Mouse (Mus musculus): Measurements from ENCODE around the gene Cwf19l2. TPM values are rescaled to one million over a fixed set of nuclear protein-coding genes. Genes with fewer than 3 reads are reported as not detected.
"Not testable (repeated sequence)": the region's sequence is repeated elsewhere in the genome, so short reads cannot be mapped to it uniquely, and the experiment has no call there.

Gene Cwf19l2
- polyA plus RNA-seq (2014; fragmentation: Nextera tagmentation; extraction: Ambion mirVana), result 12.2 and 12.8 TPM in 2 replicates

GRCm38 (mm10) chr9:3403251-3404208 is at the start of gene Cwf19l2:
Gene Cwf19l2 (plus strand): TSS chr9:3403592.
- Histone ChIP-seq H3K9me3 (ENCODE audit: control insufficient read depth, low read length) (no peaks in the 10 kb centered on the region), H3K4me3 (ENCODE audit: low read depth, low read length) (peak within 1 kb of the TSS; percentile 68), H3K4me1 (ENCODE audit: control insufficient read depth, insufficient read depth, low read length) (no peaks in the 10 kb centered on the region), H3K4me2 (ENCODE audit: low read depth, low read length) (peak within 1 kb of the TSS; percentile 62), H3K36me3 (ENCODE audit: control insufficient read depth, insufficient read depth, low read length) (no peaks in the 10 kb centered on the region), H3K27me3 (replicated peaks; ENCODE audit: control insufficient read depth, insufficient read depth, low read length) (no peaks in the 10 kb centered on the region), H3K27ac (replicated peaks; ENCODE audit: low read depth, low read length) (peak within 1 kb of the TSS; percentile 61), H3K9ac (ENCODE audit: low read depth, low read length) (peak within 1 kb of the TSS; percentile 79)
- DNase-seq (ENCODE audit: low spot score) (peak; percentile 98), ATAC-seq (ENCODE audit: low read depth) (peak; percentile 95)
- under 1% methylated on average over 28 of the region's 28 CpGs for WGBS

GRCm38 (mm10) chr9:3376323-3376722 is 27.1 kb upstream of the Cwf19l2 start:
- not testable (repeated sequence) for H3K4me2 ChIP-seq (ENCODE audit: low read depth, low read length); H3K4me1 ChIP-seq (ENCODE audit: control insufficient read depth, insufficient read depth, low read length); ATAC-seq (ENCODE audit: low read depth)

GRCm38 (mm10) chr9:3404372-3404771 is 980 bp downstream of the Cwf19l2 start:
- under 1% methylated on average over 13 of the region's 13 CpGs for whole genome bisulfite sequencing
- H3K36me3 ChIP-seq (ENCODE audit: control insufficient read depth, insufficient read depth, low read length), result no peaks in the 10 kb centered on the region
- peak overlapping the region; percentile 61 for H3K27ac ChIP-seq (replicated peaks; ENCODE audit: low read depth, low read length)
- H3K4me1 ChIP-seq (ENCODE audit: control insufficient read depth, insufficient read depth, low read length), result no peaks in the 10 kb centered on the region
- no peaks in the 10 kb centered on the region for H3K9me3 ChIP-seq (ENCODE audit: control insufficient read depth, low read length)
- H3K27me3 ChIP-seq (replicated peaks; ENCODE audit: control insufficient read depth, insufficient read depth, low read length), result no peaks in the 10 kb centered on the region
- H3K9ac ChIP-seq (ENCODE audit: low read depth, low read length), result peak overlapping the region; percentile 79
- ATAC-seq (ENCODE audit: low read depth), result no peak
- peak; percentile 28 for DNase-seq (ENCODE audit: low spot score)
- H3K4me3 ChIP-seq (ENCODE audit: low read depth, low read length), result peak overlapping the region; percentile 68
- peak overlapping the region; percentile 62 for H3K4me2 ChIP-seq (ENCODE audit: low read depth, low read length)

More at GRCm38 (mm10) chr9:3376323-3376722, 27.1 kb upstream of the Cwf19l2 start:
- WGBS, result 71% methylated on average over 1 of the region's 1 CpGs
- H3K27me3 ChIP-seq (replicated peaks; ENCODE audit: control insufficient read depth, insufficient read depth, low read length); H3K27ac ChIP-seq (replicated peaks; ENCODE audit: low read depth, low read length); H3K9ac ChIP-seq (ENCODE audit: low read depth, low read length); H3K4me3 ChIP-seq (ENCODE audit: low read depth, low read length); H3K9me3 ChIP-seq (ENCODE audit: control insufficient read depth, low read length); DNase-seq (ENCODE audit: low spot score): not testable (repeated sequence)
- H3K36me3 ChIP-seq (ENCODE audit: control insufficient read depth, insufficient read depth, low read length), result peaks cover 19% of the 10 kb centered on the region

- not testable (repeated sequence) for H3K27ac ChIP-seq (replicated peaks; ENCODE audit: low read depth, low read length); H3K4me2 ChIP-seq (ENCODE audit: low read depth, low read length); H3K9ac ChIP-seq (ENCODE audit: low read depth, low read length); DNase-seq (ENCODE audit: low spot score); H3K4me1 ChIP-seq (ENCODE audit: control insufficient read depth, insufficient read depth, low read length); H3K36me3 ChIP-seq (ENCODE audit: control insufficient read depth, insufficient read depth, low read length); H3K9me3 ChIP-seq (ENCODE audit: control insufficient read depth, low read length); H3K27me3 ChIP-seq (replicated peaks; ENCODE audit: control insufficient read depth, insufficient read depth, low read length); ATAC-seq (ENCODE audit: low read depth); H3K4me3 ChIP-seq (ENCODE audit: low read depth, low read length)
- WGBS, result 91% methylated on average over 6 of the region's 6 CpGs
These were observed 36.3 kb downstream of the Cwf19l2 start for GRCm38 (mm10) chr9:3439555-3440300.

GRCm38 (mm10) chr9:3471897-3472296 is 68.5 kb downstream of the Cwf19l2 start:
- ATAC-seq (ENCODE audit: low read depth), result no peak

GRCm38 (mm10) chr9:3518645-3519044 is 115.3 kb downstream of the Cwf19l2 start:
- Histone ChIP-seq H3K4me2 (ENCODE audit: low read depth, low read length) (no peak overlapping the region), H3K4me3 (ENCODE audit: low read depth, low read length) (no peak overlapping the region), H3K9me3 (ENCODE audit: control insufficient read depth, low read length) (no peaks in the 10 kb centered on the region), H3K36me3 (ENCODE audit: control insufficient read depth, insufficient read depth, low read length) (no peaks in the 10 kb centered on the region), H3K9ac (ENCODE audit: low read depth, low read length) (no peak overlapping the region), H3K4me1 (ENCODE audit: control insufficient read depth, insufficient read depth, low read length) (no peaks in the 10 kb centered on the region), H3K27ac (replicated peaks; ENCODE audit: low read depth, low read length) (no peak overlapping the region), H3K27me3 (replicated peaks; ENCODE audit: control insufficient read depth, insufficient read depth, low read length) (no peaks in the 10 kb centered on the region)
- DNase-seq (ENCODE audit: low spot score), result no peak
- 91% methylated on average over 1 of the region's 1 CpGs for WGBS
- no peak for ATAC-seq (ENCODE audit: low read depth)

More at GRCm38 (mm10) chr9:3471897-3472296, 68.5 kb downstream of the Cwf19l2 start:
- Histone ChIP-seq H3K9ac (ENCODE audit: low read depth, low read length) (no peak overlapping the region), H3K36me3 (ENCODE audit: control insufficient read depth, insufficient read depth, low read length) (peaks cover 18% of the 10 kb centered on the region; the same call in 1 of the 2 replicates), H3K4me3 (ENCODE audit: low read depth, low read length) (no peak overlapping the region), H3K27me3 (replicated peaks; ENCODE audit: control insufficient read depth, insufficient read depth, low read length) (no peaks in the 10 kb centered on the region), H3K4me2 (ENCODE audit: low read depth, low read length) (no peak overlapping the region), H3K4me1 (ENCODE audit: control insufficient read depth, insufficient read depth, low read length) (no peaks in the 10 kb centered on the region), H3K9me3 (ENCODE audit: control insufficient read depth, low read length) (no peaks in the 10 kb centered on the region), H3K27ac (replicated peaks; ENCODE audit: low read depth, low read length) (no peak overlapping the region)
- DNase-seq (ENCODE audit: low spot score), result no peak

GRCm38 (mm10) chr9:3519178-3519577 is 115.8 kb downstream of the Cwf19l2 start:
- no peak overlapping the region for H3K9ac ChIP-seq (ENCODE audit: low read depth, low read length)
- WGBS, result 81% methylated on average over 1 of the region's 1 CpGs

GRCm38 (mm10) chr9:3521031-3521430 is 117.6 kb downstream of the Cwf19l2 start:
- no peak for ATAC-seq (ENCODE audit: low read depth)
- Histone ChIP-seq H3K27ac (replicated peaks; ENCODE audit: low read depth, low read length) (no peak overlapping the region), H3K9me3 (ENCODE audit: control insufficient read depth, low read length) (no peaks in the 10 kb centered on the region), H3K36me3 (ENCODE audit: control insufficient read depth, insufficient read depth, low read length) (no peaks in the 10 kb centered on the region), H3K9ac (ENCODE audit: low read depth, low read length) (no peak overlapping the region), H3K4me2 (ENCODE audit: low read depth, low read length) (no peak overlapping the region), H3K27me3 (replicated peaks; ENCODE audit: control insufficient read depth, insufficient read depth, low read length) (no peaks in the 10 kb centered on the region), H3K4me1 (ENCODE audit: control insufficient read depth, insufficient read depth, low read length) (no peaks in the 10 kb centered on the region), H3K4me3 (ENCODE audit: low read depth, low read length) (no peak overlapping the region)
- WGBS, result 82% methylated on average over 2 of the region's 2 CpGs
- DNase-seq (ENCODE audit: low spot score), result no peak

More at GRCm38 (mm10) chr9:3519178-3519577, 115.8 kb downstream of the Cwf19l2 start:
- Histone ChIP-seq H3K27me3 (replicated peaks; ENCODE audit: control insufficient read depth, insufficient read depth, low read length) (no peaks in the 10 kb centered on the region), H3K4me2 (ENCODE audit: low read depth, low read length) (no peak overlapping the region), H3K36me3 (ENCODE audit: control insufficient read depth, insufficient read depth, low read length) (no peaks in the 10 kb centered on the region), H3K9me3 (ENCODE audit: control insufficient read depth, low read length) (no peaks in the 10 kb centered on the region), H3K4me3 (ENCODE audit: low read depth, low read length) (no peak overlapping the region), H3K4me1 (ENCODE audit: control insufficient read depth, insufficient read depth, low read length) (no peaks in the 10 kb centered on the region), H3K27ac (replicated peaks; ENCODE audit: low read depth, low read length) (no peak overlapping the region)
- ATAC-seq (ENCODE audit: low read depth) (no peak), DNase-seq (ENCODE audit: low spot score) (no peak)

Measured in embryonic facial prominence, embryonic 14.5 days (tissue).